Mouse (Mus musculus) large intestine, adult 2 months (tissue): ENCODE data around the gene Hist1h3d. TPM values are rescaled to one million over a fixed set of nuclear protein-coding genes. Genes with fewer than 3 reads are reported as not detected.
"Not testable (repeated sequence)": the region's sequence is repeated elsewhere in the genome, so short reads cannot be mapped to it uniquely, and the experiment has no call there.

ENCODE experiments used
- DNase-seq: peaks from one replicate; pipeline ENCODE4 v3.0.0-alpha.2; 2012; ENCODE audit warnings: low read depth, low spot score
- WGBS: fragments of 180-500 bp; shearing (Covaris S2); methylation state at CpG from one replicate; pipeline ENCODE4 v1.1.7; 2018; 5-methylcytosine and 5-hydroxymethylcytosine counted together
- polyA plus RNA-seq: library from polyadenylated mRNA; depleted of rRNA; stranded (reverse); fragments of >200 nt; gene quantifications from 2 replicates; pipeline ENCODE4 v1.2.3, GENCODE M21; 2012

Gene Hist1h3d
- polyA plus RNA-seq, 1 experiment: 9.5 TPM

DNA sequence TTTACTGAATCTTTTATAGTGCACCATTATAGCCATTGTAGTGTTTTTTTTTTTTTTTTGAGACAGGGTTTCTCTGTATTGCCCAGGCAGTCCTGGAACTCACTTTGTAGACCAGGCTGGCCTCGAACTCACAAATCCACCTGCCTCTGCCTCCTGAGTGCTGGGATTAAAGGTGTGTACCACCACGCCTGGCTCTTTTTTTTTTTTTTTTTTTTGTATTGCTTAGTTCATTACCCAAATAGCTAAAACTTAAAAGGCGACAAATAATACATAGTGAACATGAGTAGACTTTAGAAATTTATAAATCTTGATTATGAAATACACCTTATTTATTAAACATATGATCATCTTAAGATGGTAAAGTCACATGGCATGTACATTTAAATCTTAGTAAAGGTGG lies 34.1 kb upstream of the Hist1h3d start:
- 88% methylated on average over 3 of the region's 3 CpGs for WGBS
- DNase-seq: no peak

- DNase-seq: not testable (repeated sequence)
- WGBS: 14% methylated on average over 3 of the region's 3 CpGs
Measured at GRCm38 (mm10) chr13:23542225-23542980, 33.2 kb upstream of the Hist1h3d start.

DNA sequence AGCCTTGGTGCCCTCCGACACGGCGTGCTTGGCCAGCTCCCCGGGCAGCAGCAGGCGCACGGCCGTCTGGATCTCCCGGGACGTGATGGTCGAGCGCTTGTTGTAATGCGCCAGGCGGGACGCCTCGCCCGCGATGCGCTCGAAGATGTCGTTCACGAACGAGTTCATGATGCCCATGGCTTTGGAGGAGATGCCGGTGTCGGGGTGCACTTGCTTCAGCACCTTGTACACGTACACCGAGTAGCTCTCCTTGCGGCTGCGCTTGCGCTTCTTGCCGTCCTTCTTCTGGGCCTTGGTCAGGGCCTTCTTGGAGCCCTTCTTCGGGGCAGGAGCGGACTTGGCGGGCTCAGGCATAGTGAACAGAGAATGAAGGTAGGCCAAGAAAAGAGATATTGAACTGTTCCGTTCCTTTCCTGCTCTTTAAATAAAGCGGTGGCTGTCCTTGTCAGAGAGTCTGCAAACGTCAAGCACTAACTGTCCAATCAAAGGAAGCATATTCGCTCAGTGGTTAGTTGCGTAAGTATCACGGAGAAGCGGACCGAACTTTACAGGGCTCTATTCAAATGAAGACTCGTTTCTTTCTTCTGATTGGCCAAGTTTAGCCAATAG lies 32.5 kb upstream of the Hist1h3d start, which contains the start of gene Hist1h2bh:
TSS of gene Hist1h2bh (minus strand) at position 394 of the 609 bp plus-strand sequence.
- WGBS: under 1% methylated on average over 39 of the region's 42 CpGs
- DNase-seq: not testable (repeated sequence)

- no peak for DNase-seq
- under 1% methylated on average over 33 of the region's 45 CpGs for WGBS
Measured at GRCm38 (mm10) chr13:23543965-23544786, 31.4 kb upstream of the Hist1h3d start, which contains the start of gene Hist1h3f. Gene Hist1h3f, plus strand, starts transcription at chr13:23544052.

DNA sequence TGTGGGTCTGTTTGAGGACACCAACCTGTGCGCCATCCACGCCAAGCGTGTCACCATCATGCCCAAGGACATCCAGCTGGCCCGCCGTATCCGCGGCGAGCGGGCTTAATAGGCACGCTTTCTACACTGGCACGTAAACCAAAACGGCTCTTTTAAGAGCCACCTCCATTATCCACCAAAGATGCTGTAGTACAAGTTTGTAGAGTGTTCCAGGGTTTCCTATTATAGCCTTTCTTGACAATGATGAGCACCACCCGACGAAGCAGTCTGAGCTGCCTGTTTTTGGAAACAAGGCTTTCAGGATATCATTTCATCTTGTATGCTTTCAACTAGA lies 30.8 kb upstream of the Hist1h3d start:
- WGBS: under 1% methylated on average over 13 of the region's 14 CpGs
- DNase-seq: not testable (repeated sequence)

DNA sequence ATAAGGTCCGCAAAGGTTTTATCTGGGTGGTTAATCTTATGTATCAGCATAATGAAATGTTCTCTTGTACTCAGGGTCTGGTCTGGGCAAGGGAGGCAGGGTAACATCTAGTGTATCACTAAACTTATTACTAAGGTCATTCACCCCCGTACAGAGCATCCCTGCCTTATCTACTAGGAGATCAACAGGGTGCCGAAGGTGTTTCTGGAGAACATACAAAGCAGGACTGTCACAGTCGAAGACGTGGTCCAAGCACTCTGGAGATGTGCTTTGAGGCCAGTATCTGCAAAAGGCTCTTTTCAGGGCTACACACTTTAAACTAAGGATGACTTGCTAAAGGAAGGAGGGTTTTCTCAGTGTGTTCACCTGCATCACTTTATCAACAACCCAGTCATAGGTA lies 28.9 kb upstream of the Hist1h3d start:
- DNase-seq: no peak
- 79% methylated on average over 5 of the region's 5 CpGs for WGBS

- whole genome bisulfite sequencing: 3% methylated on average over 3 of the region's 3 CpGs
- DNase-seq: no peak
Measured at GRCm38 (mm10) chr13:23550761-23551145, 24.8 kb upstream of the Hist1h3d start.

- DNase-seq: not testable (repeated sequence)
- WGBS: under 1% methylated on average over 47 of the region's 47 CpGs
Measured at GRCm38 (mm10) chr13:23551146-23551834, 24.3 kb upstream of the Hist1h3d start, which contains the start of gene Hist1h4f. Gene Hist1h4f, minus strand, starts transcription at chr13:23551648.

DNA sequence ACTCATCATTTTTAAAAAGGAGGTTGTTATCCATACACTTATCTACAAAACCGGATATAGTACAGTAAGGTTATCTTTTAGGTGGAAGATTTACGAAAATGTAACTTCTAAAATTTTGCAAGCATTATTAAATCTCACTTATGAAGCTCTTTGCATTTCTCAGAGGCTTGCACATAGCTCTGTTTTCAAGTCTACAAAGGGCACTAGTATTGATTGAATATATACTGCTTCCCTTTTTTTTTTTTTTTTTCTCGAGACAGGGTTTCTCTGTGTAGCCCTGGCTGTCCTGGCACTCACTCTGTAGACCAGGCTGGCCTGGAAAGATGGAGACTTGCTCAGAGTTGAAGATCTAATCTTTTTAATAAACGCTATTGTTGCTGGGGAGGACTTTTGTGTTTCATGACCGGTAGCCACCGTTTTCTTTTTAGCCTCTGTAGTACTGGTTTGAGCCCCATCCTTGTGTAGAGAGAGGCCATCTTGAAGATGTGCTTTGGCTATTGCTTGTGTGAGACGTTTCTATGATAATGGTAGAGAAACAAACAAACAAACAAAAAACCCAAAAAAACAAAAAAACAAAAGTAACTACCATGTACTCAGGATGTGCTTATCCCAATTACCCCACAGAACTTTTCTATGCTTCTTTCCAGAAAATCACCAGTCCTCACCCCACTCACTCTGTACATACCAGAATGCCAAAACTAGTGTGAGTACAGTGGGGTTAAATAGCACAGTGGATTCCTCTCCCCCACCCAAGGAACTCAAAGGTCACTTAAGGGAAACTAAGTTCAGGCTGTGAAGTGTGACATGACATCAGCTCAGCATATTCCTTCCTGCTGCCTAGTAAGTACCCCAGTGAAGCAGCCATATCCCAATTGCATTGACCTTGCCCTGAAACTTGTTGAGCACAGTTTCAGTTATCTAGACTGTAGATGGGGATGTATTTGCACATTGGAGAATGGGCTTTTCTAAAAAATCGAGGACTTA lies 23.3 kb upstream of the Hist1h3d start:
- WGBS: 47% methylated on average over 8 of the region's 8 CpGs
- DNase-seq: no peak

DNA sequence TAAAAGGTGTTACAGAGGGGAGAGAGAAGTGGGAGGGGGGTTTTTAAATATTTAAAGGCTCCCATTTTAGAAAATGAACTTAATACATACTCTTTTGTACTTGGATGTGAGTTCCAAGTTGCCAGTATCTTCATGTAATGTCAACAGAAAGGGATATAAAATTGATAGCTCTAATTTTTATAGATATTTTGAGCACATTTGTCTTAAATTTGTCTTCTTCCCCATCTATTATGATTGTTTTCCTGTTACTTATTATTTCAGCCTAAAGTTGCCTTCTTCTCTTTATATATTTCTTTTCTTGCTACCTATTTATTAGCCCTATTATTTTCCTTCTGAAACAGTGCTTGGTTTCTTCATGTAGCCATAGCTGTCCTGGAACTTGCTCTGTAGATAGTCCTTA lies 22.6 kb upstream of the Hist1h3d start, which contains the start of gene Hist1h1d:
TSS of gene Hist1h1d (plus strand) at position 301 of the 400 bp plus-strand sequence.
- no peak for DNase-seq

- 13% methylated on average over 9 of the region's 9 CpGs for WGBS
- no peak for DNase-seq
Measured at GRCm38 (mm10) chr13:23554393-23554792, 21.2 kb upstream of the Hist1h3d start.

GRCm38 (mm10) chr13:23554925-23555838 lies 20.4 kb upstream of the Hist1h3d start:
- DNase-seq: no peak
- WGBS: under 1% methylated on average over 54 of the region's 54 CpGs

- WGBS: under 1% methylated on average over 18 of the region's 18 CpGs
- DNase-seq: no peak
Measured at GRCm38 (mm10) chr13:23555839-23556416, 19.6 kb upstream of the Hist1h3d start.

DNA sequence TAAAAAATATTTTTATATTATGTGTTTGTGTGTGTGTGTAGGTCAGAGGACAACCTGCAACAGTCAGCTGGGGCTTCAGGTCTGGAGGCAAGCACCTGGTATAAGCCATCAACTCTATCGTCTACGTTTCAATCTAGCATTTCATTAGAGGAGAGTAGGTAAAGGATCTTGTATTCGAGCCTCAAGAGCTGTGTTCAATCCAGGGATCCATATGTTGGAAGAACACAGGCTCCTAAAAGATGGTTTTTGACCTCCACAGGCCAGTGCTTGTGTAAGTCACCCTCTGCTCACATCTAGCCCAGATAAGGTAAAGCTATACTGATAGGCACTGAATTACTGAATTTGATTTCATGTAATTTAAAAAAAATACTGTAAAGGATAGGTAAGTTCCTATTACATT lies 18.7 kb upstream of the Hist1h3d start:
- 45% methylated on average over 3 of the region's 3 CpGs for WGBS
- DNase-seq: no peak

GRCm38 (mm10) chr13:23560699-23561098 lies 14.9 kb upstream of the Hist1h3d start:
- DNase-seq: not testable (repeated sequence)
- 19% methylated on average over 2 of the region's 2 CpGs for WGBS

- WGBS: 1% methylated on average over 2 of the region's 5 CpGs
- not testable (repeated sequence) for DNase-seq
Measured at GRCm38 (mm10) chr13:23561531-23561882, 14.1 kb upstream of the Hist1h3d start.
